Mouse (Mus musculus) lung, adult 2 months (tissue): ENCODE results near the gene Pgpep1l.

Source experiments
- CTCF ChIP-seq: fragments of 200-500 bp; IDR thresholded peaks from 2 replicates; pipeline ENCODE4 v1.5.1; 2011; ENCODE audit warnings: mild to moderate bottlenecking, low read length, control low read depth; ENCODE audit not compliant: insufficient read depth
- POLR2A ChIP-seq: fragments of 200-500 bp; IDR thresholded peaks from 2 replicates; pipeline ENCODE4 v1.6.1; 2011; ENCODE audit warnings: low read depth, mild to moderate bottlenecking, control low read depth, low read length, borderline replicate concordance; ENCODE audit errors: extremely low read depth

GRCm38 (mm10) chr7:68312395-68312794 lies 48.4 kb upstream of the Pgpep1l start:
- TF ChIP-seq POLR2A: no peak
- no peak for TF ChIP-seq CTCF
